ENCODE assay signal across 22 mouse cellular contexts in genomic region chr10:99881901-99882300, GRCm38 (mm10).
"Had no signal": no experiment of that assay in that cellular context is flagged by ENCODE, and none has a peak within 500 bp of the region (broad histone marks: within the 10 kb centered on the region; RNA-seq: fewer than 3 reads in every experiment).

No protein-coding gene starts in this region.

- DNase-seq: cerebellum, adult 2 months; cerebellum, adult 8-10 months; cerebellum, adult 9-10 months; cerebellum, adult 9-11 months; cerebellum, postnatal 10 days; cerebellum, postnatal 14 days; cerebellum, postnatal 25 days; cerebellum, postnatal 36 days; embryo, embryonic 11 days; forebrain, postnatal 0 days; gastrocnemius, adult 2 months; gastrocnemius, postnatal 10 days; gastrocnemius, postnatal 14 days; gastrocnemius, postnatal 25 days; gastrocnemius, postnatal 36 days; heart, adult 11 months; heart, adult 18-20 months; heart, adult 2 months had no signal

- ATAC-seq: forebrain, embryonic 13.5 days; forebrain, embryonic 14.5 days; forebrain, embryonic 15.5 days; forebrain, embryonic 16.5 days; forebrain, postnatal 0 days had no signal
